Mouse (Mus musculus) heart, adult 9 months (tissue): ENCODE measurements around the gene Lrrc23.

Source experiments
- DNase-seq, 2 experiments: peaks; one replicate each; pipeline ENCODE4 v3.0.0; 2022; ENCODE audit warnings: low spot score in 2 of 2

Lrrc23 gene

GRCm38 (mm10) chr6:124767920-124768703 lies 11.4 kb downstream of the Lrrc23 start:
- no peak for DNase-seq

- no peak for DNase-seq
Observed at GRCm38 (mm10) chr6:124767536-124767919, 12.0 kb downstream of the Lrrc23 start.

GRCm38 (mm10) chr6:124765951-124766350 lies 13.6 kb downstream of the Lrrc23 start:
- DNase-seq, result no peak

- peak; percentile 74 to 84 for DNase-seq
Observed at GRCm38 (mm10) chr6:124759259-124759658, 20.3 kb downstream of the Lrrc23 start.

- DNase-seq, result no peak
Observed at GRCm38 (mm10) chr6:124758849-124759232, 20.7 kb downstream of the Lrrc23 start.

- peak; percentile 73 for DNase-seq
Observed at GRCm38 (mm10) chr6:124757909-124758848, 21.3 kb downstream of the Lrrc23 start.

GRCm38 (mm10) chr6:124757351-124757880 lies 22.1 kb downstream of the Lrrc23 start:
- no peak for DNase-seq

GRCm38 (mm10) chr6:124756652-124757350 lies 22.7 kb downstream of the Lrrc23 start:
- peak; percentile 82 to 86 for DNase-seq

- DNase-seq, result peak; percentile 61 to 74
Observed at GRCm38 (mm10) chr6:124755831-124756595, 23.5 kb downstream of the Lrrc23 start, which contains the start of the genes Gm45234 and Atn1. TSS of gene Gm45234 (minus strand) at chr6:124756021. TSS of gene Atn1 (minus strand) at chr6:124756524.

GRCm38 (mm10) chr6:124755306-124755705 lies 24.2 kb downstream of the Lrrc23 start:
- DNase-seq, result no peak

GRCm38 (mm10) chr6:124753861-124754260 lies 25.7 kb downstream of the Lrrc23 start:
- DNase-seq, result no peak

- no peak for DNase-seq
Observed at GRCm38 (mm10) chr6:124750405-124750804, 29.1 kb downstream of the Lrrc23 start.

- DNase-seq, result no peak
Observed at GRCm38 (mm10) chr6:124746654-124747632, 32.6 kb downstream of the Lrrc23 start.

- no peak for DNase-seq
Observed at GRCm38 (mm10) chr6:124746296-124746605, 33.3 kb downstream of the Lrrc23 start.

GRCm38 (mm10) chr6:124745490-124746295 lies 33.8 kb downstream of the Lrrc23 start:
- DNase-seq, result peak; percentile 91 to 93

GRCm38 (mm10) chr6:124744755-124745321 lies 34.7 kb downstream of the Lrrc23 start:
- DNase-seq, result no peak

- DNase-seq, result no peak
Observed at GRCm38 (mm10) chr6:124743647-124744046, 35.9 kb downstream of the Lrrc23 start.

- DNase-seq, result no peak
Observed at GRCm38 (mm10) chr6:124742839-124743514, 36.5 kb downstream of the Lrrc23 start.
